Mouse (Mus musculus): Measurements from ENCODE around the gene Slc22a6.

GRCm38 (mm10) chr19:8599229-8599628 is 18.6 kb upstream of the Slc22a6 start:
- TF ChIP-seq TAL1 (conservative IDR thresholded peaks at IDR 0.05; ENCODE audit: low read depth, low read length) = no peak
- TF ChIP-seq CTCF (IDR thresholded peaks at IDR 0.05; ENCODE audit: low read depth, low read length) = no peak
